Mouse (Mus musculus) brain, adult 2 months (tissue): ENCODE data around the gene Ralgps2.
A peak's percentile ranks its signal among the peaks of the same experiment; 100 is the strongest.

ENCODE experiments used
- DNase-seq: peaks from one replicate; pipeline ENCODE4 v3.0.0; 2011; ENCODE audit warnings: low read depth, low spot score

Ralgps2 gene

DNA sequence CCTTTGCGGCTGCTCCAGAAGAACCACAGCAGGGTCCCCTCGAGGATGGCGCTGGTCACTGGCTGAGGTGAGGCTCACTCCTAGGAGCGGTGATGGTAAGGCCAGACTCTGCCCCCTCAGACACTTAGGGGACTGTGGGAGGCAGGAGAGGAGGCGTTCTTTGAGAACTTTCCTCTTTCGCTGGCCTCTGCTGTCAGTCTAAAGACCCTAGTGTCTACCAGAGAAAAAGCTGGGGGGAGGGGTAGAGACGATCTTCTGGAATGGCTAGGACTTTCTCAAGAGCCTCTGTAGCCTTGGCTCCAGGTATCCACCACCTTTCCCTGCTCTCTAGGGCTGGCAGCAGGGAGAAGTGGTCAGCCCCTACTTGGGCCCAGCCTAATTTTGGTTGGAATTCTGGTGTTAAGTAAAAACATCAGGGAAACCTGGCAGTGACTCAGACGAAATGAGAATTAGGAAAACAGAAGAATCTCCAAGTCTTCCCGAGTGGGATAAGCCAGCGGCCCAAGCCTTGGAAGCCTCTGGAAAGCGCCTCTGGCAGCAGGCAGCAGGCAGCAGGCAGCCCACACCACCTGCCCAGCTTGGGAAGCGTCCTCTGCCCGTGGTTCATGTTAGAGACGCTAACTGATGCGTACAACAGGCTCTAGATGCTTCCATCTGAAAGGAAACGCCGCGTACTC lies 169.7 kb downstream of the Ralgps2 start:
- DNase-seq = no peak

GRCm38 (mm10) chr1:156769163-156769562 lies 170.3 kb downstream of the Ralgps2 start:
- no peak for DNase-seq

GRCm38 (mm10) chr1:156765311-156765710 lies 174.1 kb downstream of the Ralgps2 start:
- peak; percentile 91 for DNase-seq

DNA sequence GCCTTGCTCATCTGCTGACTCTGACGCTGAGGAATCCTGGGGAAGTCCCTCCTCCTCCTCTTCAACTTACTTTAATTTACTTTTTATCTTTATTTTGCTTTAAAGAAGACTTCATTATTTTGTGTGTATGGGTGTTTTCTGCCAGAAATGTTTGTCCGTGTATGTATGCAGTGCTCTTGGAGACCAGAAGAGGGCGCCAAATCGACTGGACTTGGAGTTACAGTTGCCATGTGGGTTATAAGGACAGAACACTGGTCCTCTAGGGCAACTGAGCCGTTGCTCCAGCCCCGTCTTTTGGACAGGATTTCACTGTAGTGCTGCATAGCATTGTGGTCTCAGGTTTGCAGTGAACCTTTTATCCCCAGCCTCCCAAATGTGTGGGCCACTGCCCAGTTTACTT lies 174.8 kb downstream of the Ralgps2 start:
- no peak for DNase-seq

- no peak for DNase-seq
Measured at GRCm38 (mm10) chr1:156763280-156763679, 176.1 kb downstream of the Ralgps2 start.

DNA sequence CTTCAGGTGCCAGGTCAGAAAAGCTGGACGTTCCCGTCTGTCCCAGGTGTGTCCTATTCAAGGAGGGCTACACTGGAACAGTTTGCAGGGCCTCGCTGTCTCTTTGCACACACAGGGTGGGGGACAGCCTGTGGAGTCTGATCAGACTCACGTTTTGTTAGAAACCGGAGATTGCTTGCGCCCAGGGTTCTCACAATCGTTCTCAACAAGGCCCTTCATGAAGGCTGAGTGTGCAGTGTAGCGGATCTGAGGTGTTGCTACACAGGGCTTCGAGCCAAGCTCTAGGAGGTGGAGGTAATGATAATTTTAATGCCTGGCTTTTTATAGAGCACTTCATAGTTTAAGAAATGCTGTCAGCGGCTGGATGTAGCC lies 178.0 kb downstream of the Ralgps2 start:
- DNase-seq = no peak

DNA sequence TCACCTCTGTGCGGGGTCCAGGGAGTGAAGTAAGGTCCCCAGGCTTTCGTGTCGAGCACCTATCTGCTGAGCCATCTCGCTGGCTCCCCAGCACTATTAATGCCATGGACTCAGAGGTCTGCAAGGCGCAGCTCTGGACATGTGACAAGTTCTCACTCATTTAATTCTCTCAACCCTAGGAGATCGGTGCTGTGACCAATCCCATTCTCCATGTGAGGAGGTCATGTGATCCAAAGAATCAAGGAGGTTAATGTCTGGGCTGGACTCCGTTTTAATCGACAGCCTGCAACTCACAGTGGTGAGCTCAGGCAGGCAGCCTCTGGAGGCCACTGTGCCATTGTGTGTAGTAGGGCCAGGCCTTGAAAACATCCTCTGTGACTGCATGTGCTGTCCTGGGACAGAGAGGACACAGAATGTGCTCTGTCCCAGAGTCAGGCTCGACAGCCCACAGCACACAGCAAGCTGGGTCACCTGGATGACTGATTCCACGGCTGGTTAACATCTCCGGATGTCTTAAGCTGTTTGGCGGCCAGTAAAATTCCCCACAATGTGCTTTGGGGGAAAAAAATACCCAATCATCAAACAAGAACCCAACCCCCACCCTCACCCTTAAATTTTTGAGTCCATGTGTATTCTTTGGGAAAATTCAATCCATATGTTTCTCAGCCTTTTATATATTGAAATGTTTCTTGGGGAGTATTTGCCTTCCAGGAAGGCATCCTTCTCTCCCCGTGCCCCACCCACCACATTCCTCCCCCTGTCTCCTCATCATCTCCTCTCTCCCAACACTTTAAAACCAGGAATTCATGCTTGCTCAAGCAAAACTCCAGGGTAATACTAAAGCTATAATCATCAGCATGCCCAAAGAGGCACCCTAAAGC lies 178.6 kb downstream of the Ralgps2 start:
- no peak for DNase-seq

- DNase-seq = no peak
Measured at GRCm38 (mm10) chr1:156758326-156758725, 181.1 kb downstream of the Ralgps2 start.

DNA sequence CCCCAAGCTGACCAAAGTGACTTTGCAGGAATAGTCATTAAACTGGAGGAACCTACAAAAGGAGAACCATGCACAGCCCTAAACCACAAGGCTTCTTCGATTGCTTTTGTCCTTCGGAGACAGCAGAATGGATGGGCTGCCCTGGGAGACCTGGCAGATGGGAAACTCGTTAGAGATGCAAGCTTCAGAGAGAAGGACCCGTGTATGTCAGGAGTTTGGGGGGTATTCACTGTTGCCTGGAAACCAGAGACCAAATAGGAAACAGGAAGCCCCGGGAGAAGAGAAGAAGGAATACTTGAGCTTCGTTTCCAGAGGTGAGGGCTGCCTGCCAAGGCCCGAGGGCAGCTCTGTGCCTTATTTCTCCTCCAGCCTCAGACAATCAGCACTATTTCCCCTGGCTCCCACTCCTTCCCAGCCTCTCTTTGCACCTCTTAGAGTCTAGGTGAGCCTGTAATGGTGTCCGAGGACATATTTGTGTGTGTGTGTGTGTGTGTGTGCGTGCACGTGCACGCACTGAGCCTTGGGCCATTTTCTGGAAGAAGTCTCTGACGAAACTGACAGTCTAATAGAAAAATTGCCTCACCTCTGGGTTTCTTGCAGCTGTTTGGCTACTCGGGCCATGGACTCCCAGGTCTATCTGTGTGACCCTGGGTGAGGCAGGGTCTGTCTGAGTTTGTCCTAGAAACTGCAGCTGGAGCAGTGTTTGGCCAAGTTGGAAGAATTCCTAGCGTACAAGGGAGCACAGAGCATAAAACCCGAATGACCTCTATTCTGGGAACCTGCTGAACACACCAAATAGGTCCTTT lies 184.6 kb downstream of the Ralgps2 start:
- no peak for DNase-seq
